Mouse (Mus musculus): ENCODE data around the gene Ncam2.

The Ncam2 gene

GRCm38 (mm10) chr16:81200201-81201071, at the start of gene Ncam2:
Ncam2 (plus strand) TSS chr16:81200697.
- peak; percentile 93 for DNase-seq

GRCm38 (mm10) chr16:81170828-81171227, 29.7 kb upstream of the Ncam2 start:
- no peak for DNase-seq

- DNase-seq = no peak
These were observed 25.1 kb upstream of the Ncam2 start for GRCm38 (mm10) chr16:81175302-81175943.

- no peak for DNase-seq
These were observed 20.7 kb upstream of the Ncam2 start for GRCm38 (mm10) chr16:81179801-81180200.

DNA sequence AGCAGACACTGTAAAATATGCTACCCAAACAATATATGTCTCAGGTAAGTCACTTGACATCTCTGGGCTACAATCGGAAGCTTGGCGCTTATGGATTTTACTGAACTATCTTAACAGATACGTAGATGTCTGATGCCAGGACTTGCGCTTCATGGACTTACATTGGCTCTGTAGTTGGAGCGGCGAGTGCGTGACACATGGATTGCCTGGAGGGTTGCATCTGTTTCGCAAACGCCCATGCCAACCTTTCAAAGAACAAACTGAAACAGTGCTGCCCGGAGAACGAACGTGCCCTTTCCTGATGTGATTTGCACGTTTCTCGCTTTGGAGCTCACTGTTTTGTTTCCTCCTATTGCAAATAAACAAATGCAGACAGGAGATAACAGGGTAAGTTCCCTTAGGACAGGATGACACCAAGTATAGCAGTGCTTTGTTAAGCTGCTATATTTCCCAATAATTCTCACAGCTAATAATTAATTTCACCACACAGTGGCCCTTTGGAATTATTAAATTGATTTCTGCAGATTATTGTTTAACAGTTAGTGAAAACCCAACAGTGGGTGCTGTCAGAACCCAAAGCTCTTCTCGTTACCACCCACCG, 12.8 kb upstream of the Ncam2 start:
- DNase-seq = no peak

DNA sequence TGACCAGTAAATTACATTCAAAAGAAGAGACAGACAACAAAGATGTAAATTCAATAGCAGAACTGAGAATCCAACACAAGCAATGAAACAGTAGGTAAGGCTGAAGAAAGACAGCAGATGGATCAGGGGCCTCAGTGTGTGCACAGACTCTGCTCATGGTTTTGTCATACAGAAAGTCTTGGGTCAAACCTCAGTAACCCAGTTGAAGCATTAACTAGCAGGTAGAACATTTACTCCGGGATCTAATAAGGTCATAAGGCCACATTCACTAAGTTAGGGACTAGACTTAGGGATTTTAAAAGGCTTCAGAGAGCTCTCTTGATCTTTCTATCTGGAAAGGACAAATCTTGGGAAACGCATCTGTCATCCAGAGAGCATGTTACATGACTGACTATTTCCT, 8.9 kb upstream of the Ncam2 start:
- DNase-seq = no peak

- DNase-seq = no peak
These were observed 7.9 kb upstream of the Ncam2 start for GRCm38 (mm10) chr16:81192607-81193006.

- no peak for DNase-seq
These were observed 1.0 kb upstream of the Ncam2 start for GRCm38 (mm10) chr16:81199467-81199866.

- DNase-seq = no peak
These were observed 974 bp downstream of the Ncam2 start for GRCm38 (mm10) chr16:81201471-81201870.

DNA sequence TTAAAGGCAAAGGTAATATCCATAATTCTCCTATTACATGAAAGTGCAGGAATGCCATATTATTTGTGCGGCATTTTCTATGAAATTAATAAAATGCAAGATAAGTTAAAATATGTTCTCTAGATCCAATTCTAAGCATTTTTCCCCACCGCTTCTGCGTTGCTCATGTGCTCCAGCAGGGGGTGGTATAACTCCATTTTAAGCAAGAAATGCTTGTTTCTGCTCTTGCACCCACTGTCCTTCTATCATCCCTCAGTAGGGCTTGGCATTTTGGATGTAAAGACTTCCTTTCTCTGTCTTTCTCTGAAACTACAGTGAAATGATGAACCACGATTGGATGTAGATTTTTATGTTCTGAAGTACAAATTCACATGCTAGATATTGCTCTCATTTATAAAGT, 1.5 kb downstream of the Ncam2 start:
- no peak for DNase-seq

DNA sequence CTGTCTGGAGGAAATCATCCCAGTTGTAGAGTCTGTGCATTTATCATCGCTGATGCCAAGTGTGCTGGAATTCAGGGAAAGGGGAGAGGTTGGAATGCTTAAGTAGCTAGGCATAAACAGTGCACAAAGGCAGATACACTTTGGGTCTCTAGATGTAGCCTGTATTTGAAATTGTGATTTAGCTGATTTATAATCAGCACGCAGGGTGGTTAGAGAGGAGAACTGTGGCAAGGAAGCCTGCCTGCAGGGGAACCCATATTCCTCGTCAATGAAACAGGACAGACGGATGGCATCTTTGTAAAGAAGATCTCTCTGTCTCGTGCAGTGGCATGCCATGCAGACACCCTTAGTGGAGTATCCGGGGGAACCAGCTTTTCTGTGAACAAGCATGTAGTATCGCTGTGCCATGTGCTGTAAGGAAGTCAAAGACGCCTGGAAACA, 2.2 kb downstream of the Ncam2 start:
- DNase-seq = no peak

DNA sequence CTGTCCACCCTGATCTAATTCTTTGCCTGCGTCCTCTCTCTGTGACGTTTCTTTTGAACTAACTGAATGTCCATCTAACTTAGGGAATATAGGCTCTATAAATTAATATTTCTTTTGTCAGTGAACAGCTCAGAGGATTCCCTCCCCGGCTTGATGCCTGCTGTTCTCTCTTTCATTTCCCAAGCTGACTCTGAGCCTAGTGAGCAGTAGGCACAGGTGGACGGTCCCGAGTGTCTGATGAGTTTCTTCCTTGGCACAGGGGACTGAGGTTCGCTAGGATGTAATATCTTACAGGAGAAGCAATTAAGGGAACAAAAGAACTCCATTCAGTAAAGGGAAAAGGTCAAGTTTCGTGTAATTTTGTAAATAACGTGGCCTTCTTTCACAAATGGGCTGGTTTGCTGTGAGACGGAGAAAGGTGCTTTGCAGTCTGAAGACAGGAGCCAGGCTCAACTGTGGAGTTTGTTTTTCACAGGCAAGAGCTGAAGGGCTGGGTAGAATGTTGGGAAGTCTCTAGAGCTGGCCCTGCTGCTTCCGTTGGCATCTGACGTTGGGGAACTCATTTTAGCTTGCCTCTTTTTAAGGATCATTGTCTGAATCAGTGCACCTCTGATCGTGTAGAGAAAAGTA, 4.0 kb downstream of the Ncam2 start:
- no peak for DNase-seq

DNA sequence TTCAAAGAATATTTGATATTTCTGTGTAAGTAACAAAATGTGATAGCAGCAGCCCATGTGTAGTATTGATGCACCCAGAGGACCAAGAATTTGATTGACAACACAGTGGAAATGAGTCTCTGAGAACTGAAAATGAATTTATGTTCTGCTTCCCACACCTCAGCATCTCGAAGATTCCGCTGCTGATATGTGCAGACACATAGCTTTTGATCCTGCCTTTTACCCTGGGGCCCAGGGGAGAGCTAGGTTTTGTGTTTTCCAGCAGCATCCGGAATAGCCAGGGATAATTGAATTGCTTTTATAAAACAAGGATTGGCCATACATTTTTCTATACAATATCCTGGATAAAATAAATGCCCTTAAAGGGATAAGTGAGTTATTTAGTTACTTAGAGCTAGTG, 20.7 kb downstream of the Ncam2 start:
- DNase-seq = no peak

- no peak for DNase-seq
These were observed 23.3 kb downstream of the Ncam2 start for GRCm38 (mm10) chr16:81223841-81224240.

DNA sequence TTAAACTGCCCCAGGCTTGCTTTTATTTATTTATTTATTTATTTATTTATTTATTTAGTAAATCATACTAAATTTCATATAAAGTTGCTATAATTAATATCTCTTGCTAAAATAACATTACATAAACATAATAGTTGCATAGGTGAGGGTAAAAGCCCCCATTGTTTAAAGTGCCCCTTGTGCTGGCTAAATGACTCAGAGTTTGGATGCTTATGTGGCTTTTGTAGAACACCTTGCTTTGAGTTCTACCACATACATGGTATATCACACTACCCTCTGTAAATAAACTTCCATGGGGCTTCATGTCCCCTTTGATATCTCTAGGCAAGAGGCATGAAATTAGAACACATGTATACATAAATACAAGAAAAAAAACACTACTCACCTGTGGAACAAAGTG, 23.8 kb downstream of the Ncam2 start:
- DNase-seq = no peak

GRCm38 (mm10) chr16:81254875-81255274, 54.4 kb downstream of the Ncam2 start:
- DNase-seq = no peak

DNA sequence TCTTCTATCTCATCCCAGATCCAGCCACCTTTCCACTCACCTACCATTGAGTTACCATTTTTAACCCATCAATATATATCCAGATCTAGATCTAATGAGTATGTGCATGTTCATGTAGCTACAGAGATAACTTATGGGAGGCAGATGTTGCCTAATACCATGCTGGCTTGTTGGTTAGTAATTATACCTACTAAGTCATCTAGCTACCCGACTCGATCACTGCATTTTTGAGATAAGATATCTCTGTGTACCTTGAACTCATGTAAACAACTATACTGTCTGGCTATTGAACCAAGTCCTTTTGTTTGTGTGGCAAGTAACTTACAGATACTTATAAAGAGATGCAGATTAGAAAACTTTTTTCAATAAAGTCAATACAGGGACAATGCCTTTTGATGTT, 59.9 kb downstream of the Ncam2 start:
- DNase-seq = no peak

DNA sequence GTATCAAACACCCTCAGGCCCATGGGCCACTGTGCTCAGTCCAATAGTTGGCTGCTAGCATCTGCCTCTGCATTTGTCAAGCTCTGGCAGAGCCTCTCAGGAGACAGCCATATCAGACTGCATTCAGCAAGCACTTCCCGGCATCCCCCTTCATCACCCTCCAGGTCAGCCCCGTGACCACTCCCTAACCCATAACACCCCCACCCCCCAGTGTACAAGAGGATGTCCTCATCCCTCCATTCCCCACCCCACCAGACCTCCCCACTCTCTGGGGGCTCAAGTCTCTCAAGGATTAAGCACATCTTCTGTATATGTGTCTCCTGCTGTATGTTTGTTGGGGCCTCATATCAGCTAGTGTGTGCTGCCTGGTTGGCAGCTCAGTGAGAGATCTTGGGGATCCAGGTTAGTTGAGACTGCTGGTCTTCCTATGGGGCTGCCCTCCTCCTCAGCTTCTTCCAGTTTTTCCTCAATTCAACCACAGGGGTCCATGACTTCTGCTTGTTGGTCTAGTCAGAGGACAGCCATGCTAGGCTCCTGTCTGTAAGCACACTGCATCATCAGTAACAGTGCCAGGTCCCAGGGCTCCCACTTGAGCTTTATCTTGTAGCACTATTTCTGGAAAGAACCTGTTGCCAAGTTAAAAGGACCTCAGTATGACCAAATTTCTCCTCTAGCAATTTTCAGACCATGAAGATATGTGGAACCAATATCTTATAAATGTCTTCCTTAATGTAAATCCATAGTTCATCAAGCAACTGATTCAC, 73.3 kb downstream of the Ncam2 start:
- DNase-seq = no peak

GRCm38 (mm10) chr16:81284241-81284640, 83.7 kb downstream of the Ncam2 start:
- no peak for DNase-seq

GRCm38 (mm10) chr16:81284859-81285837, 84.7 kb downstream of the Ncam2 start:
- no peak for DNase-seq

- no peak for DNase-seq
These were observed 85.4 kb downstream of the Ncam2 start for GRCm38 (mm10) chr16:81285882-81286281.
